In the genomic region with DNA sequence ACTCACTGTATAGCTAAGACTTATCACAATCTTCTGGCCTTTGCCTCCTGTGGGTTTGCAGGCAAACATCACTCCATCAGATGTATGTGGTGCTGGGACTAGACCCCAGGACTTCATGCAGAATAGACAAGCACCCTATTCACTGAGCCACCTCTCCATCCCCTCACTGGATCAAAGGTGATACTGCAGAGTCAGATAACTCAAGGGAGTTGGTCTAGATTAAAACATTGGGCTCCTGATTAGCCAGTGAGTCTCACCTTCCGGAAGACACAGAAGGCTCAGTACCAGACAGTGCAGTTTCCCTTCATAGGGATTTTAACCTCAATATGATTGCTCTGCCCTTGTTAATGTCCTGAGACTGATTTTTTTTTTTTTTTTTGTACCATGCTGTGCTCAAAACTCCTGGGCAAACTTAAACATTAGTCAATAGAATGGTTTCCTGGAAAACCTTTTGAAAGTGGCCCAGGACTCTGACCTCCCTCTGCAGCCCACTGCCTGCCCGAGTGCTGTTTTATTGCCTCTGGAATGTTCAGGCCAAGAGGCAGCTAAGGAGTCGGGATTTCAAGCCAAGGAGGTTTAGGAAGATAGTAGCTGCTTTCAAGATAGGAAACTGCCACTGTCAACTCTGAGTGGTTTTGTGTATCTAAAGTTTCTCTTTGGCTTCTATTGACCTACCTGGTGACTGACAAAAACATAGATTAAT, we compare ENCODE assay signal across 22 mouse cellular contexts.
DNase-seq lines count a peak whose midpoint lies in the region; ATAC-seq and TF ChIP-seq lines count a peak whose summit lies in the region.
"Had no signal": no experiment of that assay in that cellular context is flagged by ENCODE, and none has a peak within 500 bp of the region (broad histone marks: within the 10 kb centered on the region; RNA-seq: fewer than 3 reads in every experiment).

No protein-coding gene starts in this region.

- no peak for TF ChIP-seq EP300 in heart, adult 2 months (IDR thresholded peaks at IDR 0.05; ENCODE audit: insufficient read depth, low read depth, low read length)

- H3K27me3 ChIP-seq in heart, embryonic 10.5 days (ENCODE audit: insufficient read depth, poor library complexity, severe bottlenecking), result no peaks in the 10 kb centered on the region
- no peaks in the 10 kb centered on the region for H3K27me3 ChIP-seq in heart, adult 2 months (ENCODE audit: control insufficient read depth, insufficient read depth, low read length)
- no peaks in the 10 kb centered on the region for H3K27me3 ChIP-seq in midbrain, embryonic 11.5 days (ENCODE audit: control insufficient read depth, insufficient read depth, low read length)
- no peaks in the 10 kb centered on the region for H3K27me3 ChIP-seq in midbrain, embryonic 16.5 days (ENCODE audit: control insufficient read depth, insufficient read depth, low read depth, low read length)
- H3K27me3 ChIP-seq: embryonic facial prominence, embryonic 13.5 days; forebrain, embryonic 12.5 days; heart, embryonic 12.5 days had no signal

- H3K27ac ChIP-seq in heart, embryonic 10.5 days, result no peak overlapping the region
- H3K27ac ChIP-seq in heart, adult 2 months, result no peak overlapping the region
- H3K27ac ChIP-seq in midbrain, embryonic 11.5 days (ENCODE audit: low read depth, low read length), result no peak overlapping the region
- no peak overlapping the region for H3K27ac ChIP-seq in midbrain, embryonic 16.5 days (ENCODE audit: low read length)
- H3K27ac ChIP-seq: embryonic facial prominence, embryonic 13.5 days; forebrain, embryonic 12.5 days; hindbrain, embryonic 10.5 days; hindbrain, embryonic 14.5 days had no signal

- H3K9ac ChIP-seq in heart, adult 2 months (ENCODE audit: low read depth, low read length), result no peak overlapping the region
- no peak overlapping the region for H3K9ac ChIP-seq in midbrain, embryonic 11.5 days (ENCODE audit: low read length)
- no peak overlapping the region for H3K9ac ChIP-seq in midbrain, embryonic 16.5 days (ENCODE audit: low read depth, low read length)
- H3K9ac ChIP-seq: embryonic facial prominence, embryonic 13.5 days; forebrain, embryonic 12.5 days; heart, embryonic 12.5 days; hindbrain, embryonic 14.5 days had no signal

- no peaks in the 10 kb centered on the region for H3K9me3 ChIP-seq in heart, embryonic 10.5 days
- H3K9me3 ChIP-seq in midbrain, embryonic 11.5 days (ENCODE audit: control insufficient read depth, low read length), result no peaks in the 10 kb centered on the region
- H3K9me3 ChIP-seq in midbrain, embryonic 16.5 days (replicated peaks; ENCODE audit: control insufficient read depth, low read length, poor library complexity, severe bottlenecking), result no peaks in the 10 kb centered on the region
- H3K9me3 ChIP-seq: embryonic facial prominence, embryonic 13.5 days; forebrain, embryonic 12.5 days; heart, embryonic 12.5 days; hindbrain, embryonic 10.5 days had no signal

- TF ChIP-seq POLR2A in heart, adult 2 months (IDR thresholded peaks at IDR 0.05; ENCODE audit: insufficient read depth, low read depth, low read length), result no peak

- 38% methylated on average over 3 of the region's 3 CpGs for WGBS in heart, embryonic 10.5 days
- WGBS in heart, adult 2 months, result 50% methylated on average over 3 of the region's 3 CpGs
- 77% methylated on average over 3 of the region's 3 CpGs for WGBS in midbrain, embryonic 11.5 days
- WGBS in midbrain, embryonic 16.5 days, result 64% methylated on average over 3 of the region's 3 CpGs

- ATAC-seq in midbrain, embryonic 11.5 days (ENCODE audit: low FRiP score), result no peak
- no peak for ATAC-seq in midbrain, embryonic 16.5 days
- ATAC-seq: CD4-positive, CD25-positive, alpha-beta regulatory T cell, adult 4 months; forebrain, embryonic 16.5 days had no signal

- no peak overlapping the region for H3K4me3 ChIP-seq in heart, embryonic 10.5 days
- H3K4me3 ChIP-seq in heart, adult 2 months, result no peak overlapping the region
- no peak overlapping the region for H3K4me3 ChIP-seq in midbrain, embryonic 11.5 days (ENCODE audit: low read depth, low read length)
- H3K4me3 ChIP-seq in midbrain, embryonic 16.5 days (ENCODE audit: low read depth, low read length), result no peak overlapping the region
- H3K4me3 ChIP-seq: embryonic facial prominence, embryonic 13.5 days; forebrain, embryonic 12.5 days; heart, embryonic 12.5 days; hindbrain, embryonic 10.5 days had no signal

- TF ChIP-seq CTCF in heart, adult 2 months (IDR thresholded peaks at IDR 0.05), result no peak

- H3K79me2 ChIP-seq in heart, adult 2 months (replicated peaks; ENCODE audit: control insufficient read depth, insufficient read depth, low read length), result no peaks in the 10 kb centered on the region

- no peaks in the 10 kb centered on the region for H3K4me1 ChIP-seq in heart, embryonic 10.5 days
- peaks cover 2% of the 10 kb centered on the region for H3K4me1 ChIP-seq in heart, adult 2 months (ENCODE audit: control insufficient read depth, insufficient read depth, low read length)
- no peaks in the 10 kb centered on the region for H3K4me1 ChIP-seq in midbrain, embryonic 11.5 days (ENCODE audit: control insufficient read depth, insufficient read depth, low read length)
- H3K4me1 ChIP-seq in midbrain, embryonic 16.5 days (ENCODE audit: control insufficient read depth, insufficient read depth, low read length), result no peaks in the 10 kb centered on the region
- H3K4me1 ChIP-seq: forebrain, embryonic 12.5 days; heart, embryonic 12.5 days had no signal

- DNase-seq in heart, embryonic 10.5 days (ENCODE audit: low spot score), result peak; percentile 24
- no peak for DNase-seq in heart, adult 2 months
- DNase-seq in kidney, postnatal 14 days, result peak; percentile 32
- no peak for DNase-seq in kidney, adult 11 months
- DNase-seq in midbrain, embryonic 11.5 days (ENCODE audit: low spot score, missing footprints), result peak; percentile 37
- DNase-seq in right cerebral cortex, adult 2 months (ENCODE audit: low spot score in 2 of 2), result no peak
- DNase-seq: adrenal gland, postnatal 10 days; B cell, adult 2 months; cerebellum, adult 11-12 months; cerebellum, adult 9-10 months; cerebellum, postnatal 25 days; gastrocnemius, postnatal 10 days; heart, adult 18-20 months had no signal

- no peak overlapping the region for H3K4me2 ChIP-seq in midbrain, embryonic 11.5 days
- no peak overlapping the region for H3K4me2 ChIP-seq in midbrain, embryonic 16.5 days (ENCODE audit: low read length)
- H3K4me2 ChIP-seq: embryonic facial prominence, embryonic 13.5 days; forebrain, embryonic 12.5 days; heart, embryonic 12.5 days; hindbrain, embryonic 14.5 days had no signal

- intact Hi-C loops in heart, adult 2 months (cut with DNase I), result no loop called here

- H3K36me3 ChIP-seq in heart, embryonic 10.5 days, result no peaks in the 10 kb centered on the region
- H3K36me3 ChIP-seq in heart, adult 2 months (ENCODE audit: control insufficient read depth, insufficient read depth, low read length), result peaks cover 3% of the 10 kb centered on the region
- no peaks in the 10 kb centered on the region for H3K36me3 ChIP-seq in midbrain, embryonic 11.5 days (ENCODE audit: control insufficient read depth, insufficient read depth, low read length)
- H3K36me3 ChIP-seq in midbrain, embryonic 16.5 days (ENCODE audit: control insufficient read depth, insufficient read depth, low read length), result no peaks in the 10 kb centered on the region
- H3K36me3 ChIP-seq: embryonic facial prominence, embryonic 13.5 days; forebrain, embryonic 12.5 days; G1E; heart, embryonic 12.5 days; hindbrain, embryonic 10.5 days had no signal

Comparison
In these comparisons a context has a peak if more than half of its experiments do, and no peak if none do; other contexts are left out.
1. DNase-seq: peak in heart, embryonic 10.5 days (single experiment), kidney, postnatal 14 days (single experiment) and midbrain, embryonic 11.5 days (single experiment); none in heart, adult 2 months (0 of 2), kidney, adult 11 months (single experiment) and right cerebral cortex, adult 2 months (0 of 2).